Mouse (Mus musculus): Measurements from ENCODE around the gene Mettl15. TPM values are rescaled to one million over a fixed set of nuclear protein-coding genes. Genes with fewer than 3 reads are reported as not detected.

Mettl15 gene
- total and polyA plus RNA-seq, 3 experiments, result 3.1 to 5.3 TPM; not detected in 1

DNA sequence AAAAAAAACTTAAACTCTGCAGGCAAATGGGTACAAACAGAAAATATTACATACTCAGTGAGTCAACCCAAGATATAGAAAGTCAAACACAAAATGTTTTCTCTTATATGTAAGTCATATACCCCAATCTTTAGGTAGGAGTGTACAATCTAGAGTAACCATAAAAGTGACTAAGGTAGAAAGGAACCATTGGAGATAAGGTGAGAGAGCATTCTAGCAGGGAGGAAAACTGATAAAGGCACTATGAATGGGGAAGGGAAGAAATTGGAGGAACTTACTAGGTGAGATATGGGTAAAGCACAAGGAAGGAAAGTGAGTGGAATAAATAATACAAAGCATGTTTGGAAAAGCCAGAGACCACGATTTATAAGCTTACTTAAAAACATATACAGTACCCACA is 122.0 kb downstream of the Mettl15 start:
- Histone ChIP-seq H3K36me3 (ENCODE audit: control insufficient read depth in 1 of 2, insufficient read depth in 2 of 2, low read length in 2 of 2) (peaks cover 0 to 9% of the 10 kb centered on the region in 2 experiments; a peak in 2 of 4 replicates), H3K9me3 (replicated peaks; ENCODE audit: insufficient read depth, low read length) (no peaks in the 10 kb centered on the region), H3K27ac (ENCODE audit: control insufficient read depth, low read depth, low read length) (no peak overlapping the region), H3K9ac (ENCODE audit: control insufficient read depth, low read depth, low read length, poor library complexity, severe bottlenecking) (no peak overlapping the region), H3K27me3 (ENCODE audit: control insufficient read depth in 1 of 2, insufficient read depth in 2 of 2, low read length in 2 of 2) (no peaks in the 10 kb centered on the region), H3K4me1 (ENCODE audit: control insufficient read depth in 1 of 2, insufficient read depth in 2 of 2, low read length in 2 of 2) (0 out of 4 replicates have a peak, but pooled peaks cover 0 to 2% of the 10 kb centered on the region in 2 experiments), H3K4me3 (ENCODE audit: control insufficient read depth in 1 of 2, insufficient read depth in 1 of 2, low read depth in 2 of 2, low read length in 2 of 2) (no peak overlapping the region), H3K79me2 (ENCODE audit: control insufficient read depth, insufficient read depth, low read length, poor library complexity) (no peaks in the 10 kb centered on the region)
- DNase-seq (ENCODE audit: low read depth, low spot score), result peak; percentile 28
- peak; percentile 57; the same call in 1 of the 2 replicates for TF ChIP-seq TBP (IDR thresholded peaks at IDR 0.05; ENCODE audit: low read depth, low read length)
- TF ChIP-seq GATA1 (IDR thresholded peaks at IDR 0.05; ENCODE audit: low read depth, low read length), result peak; percentile 62
- no peak for TF ChIP-seq UBTF (IDR thresholded peaks at IDR 0.05; ENCODE audit: borderline replicate concordance, insufficient read depth, low read depth, low read length)
- no peak for TF ChIP-seq SIN3A (IDR thresholded peaks at IDR 0.05; ENCODE audit: low read length)
- peak; percentile 39 to 54; a peak in 1 of 4 replicates for TF ChIP-seq EP300 (IDR thresholded peaks at IDR 0.05; ENCODE audit: low read depth in 1 of 2, low read length in 2 of 2)

GRCm38 (mm10) chr2:109156131-109156530 is 124.4 kb downstream of the Mettl15 start:
- no peaks in the 10 kb centered on the region for H3K27me3 ChIP-seq (ENCODE audit: control insufficient read depth in 1 of 2, insufficient read depth in 2 of 2, low read length in 2 of 2)
- H3K9me3 ChIP-seq (replicated peaks; ENCODE audit: insufficient read depth, low read length), result no peaks in the 10 kb centered on the region
- H3K4me3 ChIP-seq (ENCODE audit: control insufficient read depth in 1 of 2, insufficient read depth in 1 of 2, low read depth in 2 of 2, low read length in 2 of 2), result no peak overlapping the region
- H3K4me1 ChIP-seq (ENCODE audit: control insufficient read depth in 1 of 2, insufficient read depth in 2 of 2, low read length in 2 of 2), result 0 out of 4 replicates have a peak, but pooled peaks cover 0 to 2% of the 10 kb centered on the region in 2 experiments
- no peak for TF ChIP-seq ZMIZ1 (IDR thresholded peaks at IDR 0.05; ENCODE audit: low read depth, low read length)
- TF ChIP-seq MYB (IDR thresholded peaks at IDR 0.05; ENCODE audit: low read depth, low read length), result no peak
- no peak for TF ChIP-seq ZKSCAN1 (IDR thresholded peaks at IDR 0.05; ENCODE audit: low read depth, low read length)
- no peak for TF ChIP-seq CTCF (IDR thresholded peaks at IDR 0.05 in 2 of 3, conservative IDR thresholded peaks at IDR 0.05 in 1 of 3; ENCODE audit: control insufficient read depth in 1 of 3, insufficient read depth in 1 of 3, low read depth in 2 of 3, low read length in 3 of 3, poor library complexity in 1 of 3, severe bottlenecking in 1 of 3)
- no peak for TF ChIP-seq POLR2AphosphoS5 (IDR thresholded peaks at IDR 0.05; ENCODE audit: borderline replicate concordance, low read depth, low read length)
- TF ChIP-seq POLR2A (IDR thresholded peaks at IDR 0.05; ENCODE audit: control insufficient read depth in 1 of 2, insufficient read depth in 1 of 2, low read depth in 1 of 2, low read length in 2 of 2, poor library complexity in 1 of 2), result no peak
- no peak for TF ChIP-seq MYC (IDR thresholded peaks at IDR 0.05; ENCODE audit: low read depth, low read length)
- TF ChIP-seq CHD1 (IDR thresholded peaks at IDR 0.05; ENCODE audit: low read depth, low read length), result no peak
- no peak for TF ChIP-seq SIN3A (IDR thresholded peaks at IDR 0.05; ENCODE audit: low read length)
- TF ChIP-seq RCOR1 (IDR thresholded peaks at IDR 0.05; ENCODE audit: low read depth, low read length), result no peak
- H3K27ac ChIP-seq (ENCODE audit: control insufficient read depth, low read depth, low read length), result no peak overlapping the region
- DNase-seq (ENCODE audit: low read depth, low spot score), result no peak
- peaks cover 0 to 9% of the 10 kb centered on the region in 2 experiments; a peak in 2 of 4 replicates for H3K36me3 ChIP-seq (ENCODE audit: control insufficient read depth in 1 of 2, insufficient read depth in 2 of 2, low read length in 2 of 2)
- H3K79me2 ChIP-seq (ENCODE audit: control insufficient read depth, insufficient read depth, low read length, poor library complexity), result no peaks in the 10 kb centered on the region
- H3K9ac ChIP-seq (ENCODE audit: control insufficient read depth, low read depth, low read length, poor library complexity, severe bottlenecking), result no peak overlapping the region
